Mouse (Mus musculus) ES-Bruce4 (cell line): ENCODE measurements around the gene Kcnj6.

Source experiments
- CTCF ChIP-seq: IDR thresholded peaks from one replicate; pipeline ENCODE4 v1.8.1; 2011; ENCODE audit warnings: low read depth, low read length
- EP300 ChIP-seq: IDR thresholded peaks from 2 replicates; pipeline ENCODE4 v1.6.1; 2011; ENCODE audit warnings: low read depth, low read length; ENCODE audit not compliant: insufficient read depth
- POLR2A ChIP-seq: IDR thresholded peaks from one replicate; pipeline ENCODE4 v1.8.1; 2011; ENCODE audit warnings: low read length; ENCODE audit not compliant: insufficient read depth

- TF ChIP-seq CTCF (no peak), POLR2A (no peak), EP300 (no peak)
These were observed 40.2 kb downstream of the Kcnj6 start for GRCm38 (mm10) chr16:94957156-94957828.
